Mouse (Mus musculus) liver, embryonic 11.5 days (tissue): ENCODE measurements around the gene Rbm14. TPM values are rescaled to one million over a fixed set of nuclear protein-coding genes. Genes with fewer than 3 reads are reported as not detected.
A peak's percentile ranks its signal among the peaks of the same experiment; 100 is the strongest.
"Not testable (repeated sequence)": the region's sequence is repeated elsewhere in the genome, so short reads cannot be mapped to it uniquely, and the experiment has no call there.

Experiments used
- ATAC-seq: fragments of 200-750 bp; cut with Nextera tagmentation; replicated peaks from 2 replicates; pipeline ENCODE4 v1.8.0; 2017; ENCODE audit warnings: moderate number of reproducible peaks, mild to moderate bottlenecking, moderate TSS enrichment, moderate library complexity; ENCODE audit not compliant: low FRiP score
- DNase-seq: peaks from one replicate; pipeline ENCODE4 v3.0.0-alpha.2; 2017; ENCODE audit warnings: low spot score
- H3K27ac ChIP-seq: fragments of 300-500 bp; sonication (generic); 2 replicates; pipeline ENCODE4 v1.5.1; 2014; ENCODE audit warnings: mild to moderate bottlenecking, low read depth, low read length, control low read depth
- H3K27me3 ChIP-seq: fragments of 300-500 bp; sonication (generic); replicated peaks from 2 replicates; pipeline ENCODE4 v1.6.1; 2014; ENCODE audit warnings: low read length, mixed read lengths; ENCODE audit not compliant: control insufficient read depth, insufficient read depth
- H3K36me3 ChIP-seq: fragments of 300-500 bp; sonication (generic); 2 replicates; pipeline ENCODE4 v1.6.1; 2014; ENCODE audit warnings: mild to moderate bottlenecking, low read length, moderate library complexity, mixed read lengths; ENCODE audit not compliant: control insufficient read depth, insufficient read depth
- H3K4me1 ChIP-seq: fragments of 300-500 bp; sonication (generic); replicated peaks from 2 replicates; pipeline ENCODE4 v1.6.1; 2014; ENCODE audit warnings: low read length, mixed read lengths; ENCODE audit not compliant: control insufficient read depth, insufficient read depth
- H3K4me2 ChIP-seq: fragments of 300-500 bp; sonication (generic); 2 replicates; pipeline ENCODE4 v1.6.1; 2014; ENCODE audit warnings: mild to moderate bottlenecking, control low read depth, moderate library complexity
- H3K4me3 ChIP-seq: fragments of 300-500 bp; sonication (generic); 2 replicates; pipeline ENCODE4 v1.5.1; 2014; ENCODE audit warnings: low read depth, low read length, control low read depth
- H3K9ac ChIP-seq: fragments of 300-500 bp; sonication (generic); 2 replicates; pipeline ENCODE4 v1.6.1; 2014; ENCODE audit warnings: low read depth, low read length, control low read depth
- H3K9me3 ChIP-seq: fragments of 300-500 bp; sonication (generic); 2 replicates; pipeline ENCODE4 v1.6.1; 2016; ENCODE audit warnings: low read length, inconsistent platforms, mixed read lengths; ENCODE audit not compliant: control insufficient read depth
- WGBS: fragments of 180-500 bp; shearing (Covaris S2); extraction: QIAGEN DNeasy Blood & Tissue Kit; methylation state at CpG from one replicate; pipeline ENCODE4 v1.1.7; 2014; 5-methylcytosine and 5-hydroxymethylcytosine counted together
- polyA plus RNA-seq: library from polyadenylated mRNA; unstranded; fragments of >200 nt; fragmentation: Nextera tagmentation; extraction: Ambion mirVana; gene quantifications from 2 replicates; pipeline ENCODE4 v1.2.1, GENCODE M21; 2014

Gene Rbm14
- polyA plus RNA-seq, 1 experiment from 2014 or later: 92.4 TPM

- no peak for DNase-seq
- ATAC-seq: no peak
- no peak overlapping the region for H3K4me2 ChIP-seq
- H3K4me1 ChIP-seq: no peaks in the 10 kb centered on the region
- H3K27me3 ChIP-seq: no peaks in the 10 kb centered on the region
- H3K36me3 ChIP-seq: peaks cover 7% of the 10 kb centered on the region
- no peak overlapping the region for H3K4me3 ChIP-seq
- H3K27ac ChIP-seq: no peak overlapping the region
- H3K9ac ChIP-seq: no peak overlapping the region
- WGBS: 67% methylated on average over 16 of the region's 16 CpGs
- no peaks in the 10 kb centered on the region for H3K9me3 ChIP-seq
Measured at GRCm38 (mm10) chr19:4828444-4829114, 17.1 kb upstream of the Rbm14 start.

- WGBS: 77% methylated on average over 5 of the region's 5 CpGs
- Histone ChIP-seq H3K36me3 (peaks cover 5% of the 10 kb centered on the region), H3K27ac (no peak overlapping the region), H3K4me2 (no peak overlapping the region), H3K4me1 (no peaks in the 10 kb centered on the region), H3K9ac (no peak overlapping the region), H3K27me3 (no peaks in the 10 kb centered on the region), H3K9me3 (no peaks in the 10 kb centered on the region), H3K4me3 (no peak overlapping the region)
- DNase-seq (no peak), ATAC-seq (no peak)
Measured at GRCm38 (mm10) chr19:4820678-4821303, 9.4 kb upstream of the Rbm14 start.

GRCm38 (mm10) chr19:4817182-4817835 lies 5.9 kb upstream of the Rbm14 start:
- no peak for ATAC-seq
- 63% methylated on average over 1 of the region's 1 CpGs for WGBS
- Histone ChIP-seq H3K27me3 (no peaks in the 10 kb centered on the region), H3K4me3 (no peak overlapping the region), H3K4me2 (no peak overlapping the region), H3K4me1 (no peaks in the 10 kb centered on the region), H3K9me3 (0 out of 2 replicates have a peak, but pooled peaks cover 2% of the 10 kb centered on the region), H3K36me3 (no peaks in the 10 kb centered on the region), H3K27ac (no peak overlapping the region), H3K9ac (no peak overlapping the region)
- no peak for DNase-seq

- Histone ChIP-seq H3K4me2 (no peak overlapping the region), H3K27ac (no peak overlapping the region), H3K36me3 (no peaks in the 10 kb centered on the region), H3K9ac (no peak overlapping the region), H3K27me3 (no peaks in the 10 kb centered on the region), H3K4me1 (peaks cover 16% of the 10 kb centered on the region), H3K4me3 (no peak overlapping the region), H3K9me3 (0 out of 2 replicates have a peak, but pooled peaks cover 2% of the 10 kb centered on the region)
- WGBS: 74% methylated on average over 6 of the region's 6 CpGs
- DNase-seq: no peak
- ATAC-seq: no peak
Measured at GRCm38 (mm10) chr19:4813015-4813414, 1.6 kb upstream of the Rbm14 start.

- H3K4me1 ChIP-seq: peaks cover 19% of the 10 kb centered on the region
- not testable (repeated sequence) for ATAC-seq, DNase-seq, H3K36me3 ChIP-seq, H3K9me3 ChIP-seq, H3K27me3 ChIP-seq
- 71% methylated on average over 8 of the region's 8 CpGs for WGBS
- H3K4me3 ChIP-seq: peak overlapping the region; percentile 93
- peak overlapping the region; percentile 75 for H3K27ac ChIP-seq
- H3K4me2 ChIP-seq: peak overlapping the region; percentile 71
- H3K9ac ChIP-seq: peak overlapping the region; percentile 74
Measured at GRCm38 (mm10) chr19:4812334-4812949, 1.0 kb upstream of the Rbm14 start.

- ATAC-seq (peak; percentile 47), DNase-seq (no peak)
- Histone ChIP-seq H3K9me3 (0 out of 2 replicates have a peak, but pooled peaks cover 2% of the 10 kb centered on the region), H3K27ac (peak overlapping the region; percentile 75), H3K4me3 (peak overlapping the region; percentile 93), H3K9ac (peak overlapping the region; percentile 74), H3K4me2 (peak overlapping the region; percentile 71), H3K27me3 (no peaks in the 10 kb centered on the region), H3K36me3 (no peaks in the 10 kb centered on the region), H3K4me1 (peaks cover 21% of the 10 kb centered on the region)
- WGBS: 5% methylated on average over 12 of the region's 12 CpGs
Measured at GRCm38 (mm10) chr19:4811909-4812242, 442 bp upstream of the Rbm14 start.

- peak overlapping the region; percentile 95 for H3K27ac ChIP-seq
- H3K4me1 ChIP-seq: peaks cover 21% of the 10 kb centered on the region
- no peaks in the 10 kb centered on the region for H3K27me3 ChIP-seq
- H3K36me3 ChIP-seq: peaks cover 4% of the 10 kb centered on the region; the same call in 1 of the 2 replicates
- H3K4me3 ChIP-seq: peak overlapping the region; percentile 93
- 0 out of 2 replicates have a peak, but pooled peaks cover 2% of the 10 kb centered on the region for H3K9me3 ChIP-seq
- under 1% methylated on average over 17 of the region's 17 CpGs for WGBS
- DNase-seq (no peak), ATAC-seq (no peak)
- H3K9ac ChIP-seq: peak overlapping the region; percentile 94
- H3K4me2 ChIP-seq: peak overlapping the region; percentile 98
Measured at GRCm38 (mm10) chr19:4810746-4811062, 730 bp downstream of the Rbm14 start.

- DNase-seq: no peak
- Histone ChIP-seq H3K4me3 (peak overlapping the region; percentile 93), H3K4me1 (peaks cover 21% of the 10 kb centered on the region), H3K4me2 (peak overlapping the region; percentile 98), H3K9ac (peak overlapping the region; percentile 94), H3K36me3 (peaks cover 4% of the 10 kb centered on the region; the same call in 1 of the 2 replicates), H3K27ac (no peak overlapping the region), H3K27me3 (no peaks in the 10 kb centered on the region), H3K9me3 (no peaks in the 10 kb centered on the region)
- WGBS: under 1% methylated on average over 14 of the region's 14 CpGs
- ATAC-seq: no peak
Measured at GRCm38 (mm10) chr19:4810309-4810708, 1.1 kb downstream of the Rbm14 start.
